Mouse (Mus musculus): ENCODE data around the gene Slc12a6. TPM values are rescaled to one million over a fixed set of nuclear protein-coding genes. Genes with fewer than 3 reads are reported as not detected.

Slc12a6 gene
- polyA plus RNA-seq, 1 experiment from 2014 or later = 9.3 TPM

- ATAC-seq (ENCODE audit: borderline replicate concordance, extremely low read depth, low FRiP score, low TSS enrichment) = peak; percentile 100
- peak within 1 kb of the TSS; percentile 98 for H3K4me3 ChIP-seq
- H3K36me3 ChIP-seq = no peaks in the 10 kb centered on the region
- peak within 1 kb of the TSS; percentile 97 for H3K9ac ChIP-seq
- no peaks in the 10 kb centered on the region for H3K9me3 ChIP-seq
- H3K4me2 ChIP-seq = peak within 1 kb of the TSS; percentile 65
- peak within 1 kb of the TSS; percentile 81 for H3K27ac ChIP-seq
- under 1% methylated on average over 71 of the region's 72 CpGs for WGBS
- peaks cover 12% of the 10 kb centered on the region for H3K4me1 ChIP-seq
- no peaks in the 10 kb centered on the region for H3K27me3 ChIP-seq
Measured at GRCm38 (mm10) chr2:112378973-112379898, 113.6 kb downstream of the Slc12a6 start, which contains the start of gene Katnbl1. TSS of gene Katnbl1 (plus strand) at chr2:112379211.

- H3K4me2 ChIP-seq = peak overlapping the region; percentile 65
- H3K9ac ChIP-seq = peak overlapping the region; percentile 97
- 34% methylated on average over 8 of the region's 8 CpGs for WGBS
- no peak for ATAC-seq (ENCODE audit: borderline replicate concordance, extremely low read depth, low FRiP score, low TSS enrichment)
- no peaks in the 10 kb centered on the region for H3K27me3 ChIP-seq
- peak overlapping the region; percentile 98 for H3K4me3 ChIP-seq
- H3K9me3 ChIP-seq = no peaks in the 10 kb centered on the region
- no peaks in the 10 kb centered on the region for H3K36me3 ChIP-seq
- H3K4me1 ChIP-seq = peaks cover 12% of the 10 kb centered on the region
- no peak overlapping the region for H3K27ac ChIP-seq
Measured at GRCm38 (mm10) chr2:112380131-112380530, 114.5 kb downstream of the Slc12a6 start.

GRCm38 (mm10) chr2:112381219-112381618 lies 115.6 kb downstream of the Slc12a6 start:
- no peak for ATAC-seq (ENCODE audit: borderline replicate concordance, extremely low read depth, low FRiP score, low TSS enrichment)
- H3K27me3 ChIP-seq = no peaks in the 10 kb centered on the region
- no peak overlapping the region for H3K27ac ChIP-seq
- peaks cover 12% of the 10 kb centered on the region for H3K4me1 ChIP-seq
- H3K4me3 ChIP-seq = no peak overlapping the region
- H3K9ac ChIP-seq = no peak overlapping the region
- WGBS = 97% methylated on average over 1 of the region's 1 CpGs
- no peaks in the 10 kb centered on the region for H3K9me3 ChIP-seq
- no peak overlapping the region for H3K4me2 ChIP-seq
- no peaks in the 10 kb centered on the region for H3K36me3 ChIP-seq

- Histone ChIP-seq H3K27ac (no peak overlapping the region), H3K36me3 (no peaks in the 10 kb centered on the region), H3K9ac (no peak overlapping the region), H3K27me3 (no peaks in the 10 kb centered on the region), H3K4me3 (no peak overlapping the region), H3K4me1 (peaks cover 3% of the 10 kb centered on the region; the same call in 1 of the 2 replicates), H3K9me3 (no peaks in the 10 kb centered on the region), H3K4me2 (no peak overlapping the region)
- WGBS = 83% methylated on average over 5 of the region's 5 CpGs
- no peak for ATAC-seq (ENCODE audit: borderline replicate concordance, extremely low read depth, low FRiP score, low TSS enrichment)
Measured at GRCm38 (mm10) chr2:112390843-112391242, 125.2 kb downstream of the Slc12a6 start.

GRCm38 (mm10) chr2:112391346-112392000 lies 125.8 kb downstream of the Slc12a6 start:
- Histone ChIP-seq H3K27me3 (no peaks in the 10 kb centered on the region), H3K9ac (no peak overlapping the region), H3K9me3 (no peaks in the 10 kb centered on the region), H3K4me1 (peaks cover 3% of the 10 kb centered on the region; the same call in 1 of the 2 replicates), H3K36me3 (no peaks in the 10 kb centered on the region), H3K27ac (no peak overlapping the region), H3K4me2 (no peak overlapping the region), H3K4me3 (no peak overlapping the region)
- 74% methylated on average over 4 of the region's 4 CpGs for WGBS
- no peak for ATAC-seq (ENCODE audit: borderline replicate concordance, extremely low read depth, low FRiP score, low TSS enrichment)

GRCm38 (mm10) chr2:112392689-112393088 lies 127.1 kb downstream of the Slc12a6 start:
- Histone ChIP-seq H3K9ac (no peak overlapping the region), H3K4me1 (peaks cover 3% of the 10 kb centered on the region; the same call in 1 of the 2 replicates), H3K9me3 (no peaks in the 10 kb centered on the region), H3K4me2 (no peak overlapping the region), H3K4me3 (no peak overlapping the region), H3K27me3 (no peaks in the 10 kb centered on the region), H3K27ac (no peak overlapping the region), H3K36me3 (no peaks in the 10 kb centered on the region)
- 79% methylated on average over 1 of the region's 1 CpGs for WGBS
- no peak for ATAC-seq (ENCODE audit: borderline replicate concordance, extremely low read depth, low FRiP score, low TSS enrichment)

- Histone ChIP-seq H3K4me3 (no peak overlapping the region), H3K27ac (no peak overlapping the region), H3K9me3 (no peaks in the 10 kb centered on the region), H3K4me2 (no peak overlapping the region), H3K9ac (no peak overlapping the region), H3K36me3 (no peaks in the 10 kb centered on the region), H3K27me3 (no peaks in the 10 kb centered on the region), H3K4me1 (peaks cover 3% of the 10 kb centered on the region; the same call in 1 of the 2 replicates)
- ATAC-seq (ENCODE audit: borderline replicate concordance, extremely low read depth, low FRiP score, low TSS enrichment) = no peak
Measured at GRCm38 (mm10) chr2:112393958-112394357, 128.3 kb downstream of the Slc12a6 start.

- 53% methylated on average over 1 of the region's 1 CpGs for WGBS
- Histone ChIP-seq H3K4me3 (no peak overlapping the region), H3K4me1 (no peaks in the 10 kb centered on the region), H3K9me3 (no peaks in the 10 kb centered on the region), H3K27me3 (no peaks in the 10 kb centered on the region), H3K36me3 (no peaks in the 10 kb centered on the region), H3K27ac (no peak overlapping the region), H3K4me2 (no peak overlapping the region), H3K9ac (no peak overlapping the region)
- ATAC-seq (ENCODE audit: borderline replicate concordance, extremely low read depth, low FRiP score, low TSS enrichment) = no peak
Measured at GRCm38 (mm10) chr2:112396649-112397048, 131.0 kb downstream of the Slc12a6 start.

GRCm38 (mm10) chr2:112407030-112407429 lies 141.4 kb downstream of the Slc12a6 start:
- Histone ChIP-seq H3K4me2 (no peak overlapping the region), H3K9ac (no peak overlapping the region), H3K9me3 (no peaks in the 10 kb centered on the region), H3K27ac (no peak overlapping the region), H3K36me3 (peaks cover 28% of the 10 kb centered on the region), H3K4me1 (no peaks in the 10 kb centered on the region), H3K4me3 (no peak overlapping the region), H3K27me3 (no peaks in the 10 kb centered on the region)
- no peak for ATAC-seq (ENCODE audit: borderline replicate concordance, extremely low read depth, low FRiP score, low TSS enrichment)
- WGBS = 85% methylated on average over 3 of the region's 3 CpGs

Other genes starting within 250 kb of the Slc12a6 start
- not detected in 2 replicates for gene Olfr1311, start 241.4 kb upstream of the Slc12a6 start, polyA plus RNA-seq (2015; fragmentation: Nextera tagmentation; extraction: Ambion mirVana)
- gene Olfr1312, start 215.6 kb upstream of the Slc12a6 start, polyA plus RNA-seq (2015; fragmentation: Nextera tagmentation; extraction: Ambion mirVana) = not detected in 2 replicates
- gene Olfr1313, start 188.0 kb upstream of the Slc12a6 start, polyA plus RNA-seq (2015; fragmentation: Nextera tagmentation; extraction: Ambion mirVana) = not detected in 2 replicates
- gene Olfr1314, start 169.0 kb upstream of the Slc12a6 start, polyA plus RNA-seq (2015; fragmentation: Nextera tagmentation; extraction: Ambion mirVana) = not detected in 2 replicates
- gene Olfr1315-ps1, start 150.4 kb upstream of the Slc12a6 start, polyA plus RNA-seq (2015; fragmentation: Nextera tagmentation; extraction: Ambion mirVana) = not detected in 2 replicates
- gene Olfr1316, start 130.8 kb upstream of the Slc12a6 start, polyA plus RNA-seq (2015; fragmentation: Nextera tagmentation; extraction: Ambion mirVana) = not detected in 2 replicates
- gene Olfr1317, start 125.5 kb upstream of the Slc12a6 start, polyA plus RNA-seq (2015; fragmentation: Nextera tagmentation; extraction: Ambion mirVana) = not detected in 2 replicates
- not detected in 2 replicates for gene Olfr1318, start 111.6 kb upstream of the Slc12a6 start, polyA plus RNA-seq (2015; fragmentation: Nextera tagmentation; extraction: Ambion mirVana)
- gene Lpcat4, start 26.4 kb upstream of the Slc12a6 start, polyA plus RNA-seq (2015; fragmentation: Nextera tagmentation; extraction: Ambion mirVana) = 16.3 and 17.3 TPM in 2 replicates
- gene Nutm1, start 6.5 kb upstream of the Slc12a6 start, polyA plus RNA-seq (2015; fragmentation: Nextera tagmentation; extraction: Ambion mirVana) = not detected in 2 replicates
- gene Nop10, start 3.9 kb upstream of the Slc12a6 start, polyA plus RNA-seq (2015; fragmentation: Nextera tagmentation; extraction: Ambion mirVana) = 182 and 204 TPM in 2 replicates
- not detected in 2 replicates for gene Gm21985, start 489 bp downstream of the Slc12a6 start, polyA plus RNA-seq (2015; fragmentation: Nextera tagmentation; extraction: Ambion mirVana)
- gene Emc4, start 102.2 kb downstream of the Slc12a6 start, polyA plus RNA-seq (2015; fragmentation: Nextera tagmentation; extraction: Ambion mirVana) = 107 and 113 TPM in 2 replicates
- gene Katnbl1, start 113.4 kb downstream of the Slc12a6 start, polyA plus RNA-seq (2015; fragmentation: Nextera tagmentation; extraction: Ambion mirVana) = 39.4 and 40.2 TPM in 2 replicates
- gene Emc7, start 189.2 kb downstream of the Slc12a6 start, polyA plus RNA-seq (2015; fragmentation: Nextera tagmentation; extraction: Ambion mirVana) = 19.3 and 19.6 TPM in 2 replicates
- gene Chrm5, start 214.9 kb downstream of the Slc12a6 start, polyA plus RNA-seq (2015; fragmentation: Nextera tagmentation; extraction: Ambion mirVana) = 0.10 TPM in 1 of 2 replicates, not detected in the other
- 5.5 and 6.4 TPM in 2 replicates for gene Aven, start 227.1 kb downstream of the Slc12a6 start, polyA plus RNA-seq (2015; fragmentation: Nextera tagmentation; extraction: Ambion mirVana)